Mouse (Mus musculus) cerebral cortex, adult 2 months (tissue): Measurements from ENCODE around the gene Kif13a.

Source experiments
- WGBS: fragments of 180-500 bp; shearing (Covaris S2); methylation state at CpG from one replicate; pipeline ENCODE4 v1.1.7; 2018; 5-methylcytosine and 5-hydroxymethylcytosine counted together

Kif13a gene

GRCm38 (mm10) chr13:46883381-46883780, 46.3 kb downstream of the Kif13a start:
- WGBS = 54% methylated on average over 10 of the region's 10 CpGs

DNA sequence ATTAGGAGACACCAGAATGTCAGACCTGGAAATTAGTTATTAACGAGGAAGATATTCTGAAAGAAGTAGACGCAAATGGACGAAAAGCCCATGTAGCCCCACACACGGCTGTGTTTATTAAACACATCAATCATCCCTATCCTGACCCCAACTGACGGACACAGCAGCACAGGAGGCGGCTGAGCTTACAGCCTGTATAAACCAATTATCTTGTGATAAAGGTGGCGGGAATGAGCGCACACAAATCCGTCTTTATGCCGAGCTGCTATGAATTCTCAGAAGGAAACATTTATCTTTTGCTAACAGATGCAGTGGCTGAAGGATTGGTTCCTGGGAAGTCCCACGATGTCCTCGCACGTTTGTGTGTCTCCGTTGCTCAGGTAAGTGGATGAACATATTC, 48.9 kb downstream of the Kif13a start:
- WGBS = 88% methylated on average over 14 of the region's 14 CpGs

GRCm38 (mm10) chr13:46880243-46880642, 49.4 kb downstream of the Kif13a start:
- WGBS = 93% methylated on average over 6 of the region's 6 CpGs

GRCm38 (mm10) chr13:46877049-46877448, 52.6 kb downstream of the Kif13a start:
- WGBS = 83% methylated on average over 4 of the region's 4 CpGs

GRCm38 (mm10) chr13:46875377-46875776, 54.3 kb downstream of the Kif13a start:
- WGBS = 59% methylated on average over 6 of the region's 6 CpGs

DNA sequence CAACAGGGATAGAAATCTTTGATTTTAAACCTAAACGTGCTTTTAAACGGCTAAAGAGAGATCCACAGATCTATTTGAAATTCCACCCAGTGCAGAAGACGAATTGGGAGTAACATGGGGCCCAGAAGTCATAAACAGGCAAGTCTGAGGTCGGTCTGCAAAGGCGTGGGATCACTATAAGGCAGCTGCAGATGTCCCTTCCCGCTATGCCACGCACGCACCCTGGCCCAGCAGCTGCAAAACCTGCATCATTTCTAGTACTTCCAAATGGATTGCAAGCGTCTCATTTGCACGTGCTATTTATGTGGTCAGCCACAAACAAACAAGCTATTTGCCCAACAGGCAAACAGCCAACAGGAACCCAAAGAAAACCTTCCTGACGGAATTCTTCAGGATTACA, 56.9 kb downstream of the Kif13a start:
- WGBS = 69% methylated on average over 11 of the region's 11 CpGs

DNA sequence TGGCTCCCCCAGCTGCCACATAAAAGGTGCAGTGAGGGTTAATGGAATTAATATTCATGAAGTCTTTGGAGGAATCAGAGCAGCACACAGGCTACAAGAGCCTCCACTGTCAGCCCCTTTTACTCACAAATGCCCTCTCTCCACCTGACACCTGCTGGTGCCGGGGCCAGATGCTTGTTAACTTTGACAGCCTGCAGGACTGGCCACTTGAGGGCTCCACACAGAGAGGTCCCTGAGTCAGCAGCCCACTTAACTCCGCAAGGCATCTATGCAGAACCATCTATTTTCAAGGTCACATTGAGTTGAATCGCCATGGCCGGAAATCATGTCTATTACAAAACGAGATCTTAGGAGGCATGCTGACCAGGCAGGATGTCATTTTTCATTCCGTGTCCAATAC, 57.5 kb downstream of the Kif13a start:
- 60% methylated on average over 6 of the region's 6 CpGs for WGBS

- WGBS = 74% methylated on average over 13 of the region's 13 CpGs
These were observed 60.2 kb downstream of the Kif13a start for GRCm38 (mm10) chr13:46869464-46869863.

- 80% methylated on average over 3 of the region's 3 CpGs for WGBS
These were observed 66.4 kb downstream of the Kif13a start for GRCm38 (mm10) chr13:46863169-46863748.

- 79% methylated on average over 2 of the region's 2 CpGs for WGBS
These were observed 69.8 kb downstream of the Kif13a start for GRCm38 (mm10) chr13:46859876-46860275.

DNA sequence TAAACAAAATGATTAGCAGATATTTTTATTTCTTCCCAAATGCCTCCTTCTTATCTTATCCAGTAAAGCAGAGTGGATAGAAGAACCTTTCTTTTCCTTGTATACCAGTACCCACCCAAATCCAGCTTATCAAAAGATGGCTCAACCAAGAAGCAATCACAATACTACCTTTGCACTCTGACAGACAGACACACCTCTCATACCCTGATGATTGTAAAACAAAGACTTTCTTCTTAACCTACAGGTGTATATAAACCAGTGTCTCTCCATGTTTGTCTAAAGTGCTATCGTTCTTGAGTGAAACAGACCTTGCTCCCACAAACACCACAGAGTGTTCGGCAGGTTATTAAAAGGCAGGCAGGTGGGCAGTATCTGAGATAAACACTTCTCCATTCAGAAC, 70.5 kb downstream of the Kif13a start:
- WGBS = 90% methylated on average over 2 of the region's 2 CpGs

DNA sequence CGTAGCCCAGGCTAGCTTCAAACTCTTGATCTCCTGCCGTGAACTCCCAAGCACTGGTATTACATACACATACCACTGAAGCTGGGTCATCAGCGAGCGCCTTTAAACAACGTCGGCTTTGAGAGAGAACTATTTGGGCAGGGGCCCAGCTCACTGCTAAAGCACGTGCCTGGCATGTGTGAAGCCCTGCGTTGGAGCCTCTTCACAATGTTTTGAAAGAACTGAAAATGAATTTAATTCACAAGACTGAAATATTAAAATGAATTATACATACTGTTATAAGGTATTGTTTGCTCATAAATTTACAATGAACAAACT, 70.9 kb downstream of the Kif13a start:
- 50% methylated on average over 8 of the region's 8 CpGs for whole genome bisulfite sequencing

- WGBS = 87% methylated on average over 8 of the region's 8 CpGs
These were observed 71.4 kb downstream of the Kif13a start for GRCm38 (mm10) chr13:46858143-46858834.

DNA sequence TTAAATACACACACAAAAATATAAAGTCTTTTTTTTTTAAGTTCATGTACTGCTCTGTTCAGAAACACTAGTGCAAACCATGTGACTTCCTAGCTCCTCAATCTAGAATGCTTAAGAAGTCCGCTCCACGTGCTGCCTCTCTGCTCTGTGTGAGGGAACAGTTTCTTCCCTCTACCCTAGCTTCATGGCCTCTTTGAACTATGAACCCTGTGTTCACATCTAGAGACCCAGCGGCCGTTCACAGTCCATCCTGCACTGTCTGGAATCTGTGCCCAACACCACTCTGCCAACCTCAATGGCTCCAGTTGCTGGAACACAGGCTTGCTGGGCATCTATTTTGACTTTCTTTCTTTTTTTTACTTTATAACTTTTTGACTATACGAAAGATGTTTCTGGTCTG, 75.2 kb downstream of the Kif13a start:
- 78% methylated on average over 5 of the region's 5 CpGs for WGBS

- WGBS = 98% methylated on average over 4 of the region's 4 CpGs
These were observed 77.2 kb downstream of the Kif13a start for GRCm38 (mm10) chr13:46852470-46852869.

- 87% methylated on average over 9 of the region's 9 CpGs for WGBS
These were observed 84.2 kb downstream of the Kif13a start for GRCm38 (mm10) chr13:46845456-46845855.

GRCm38 (mm10) chr13:46844561-46845235, 85.0 kb downstream of the Kif13a start:
- 53% methylated on average over 12 of the region's 12 CpGs for WGBS

DNA sequence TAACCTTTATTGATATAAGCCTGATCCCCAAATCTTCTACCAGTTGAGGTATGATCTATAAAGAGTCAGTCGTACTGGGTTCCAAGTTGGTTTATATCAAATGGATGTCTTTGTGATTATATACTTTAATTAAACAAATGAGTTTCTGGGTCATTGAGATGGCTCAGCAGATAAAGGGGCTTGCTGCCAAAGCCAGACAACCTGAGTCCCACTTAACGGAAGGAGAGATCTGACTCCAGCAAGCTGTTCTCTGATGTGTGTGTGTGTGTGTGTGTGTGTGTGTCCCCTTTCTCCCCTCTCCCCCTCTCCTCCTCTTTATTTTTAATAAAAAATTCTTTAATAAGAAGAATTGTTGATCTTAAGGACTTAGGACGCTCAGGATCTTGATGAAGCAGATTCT, 86.0 kb downstream of the Kif13a start:
- 84% methylated on average over 3 of the region's 3 CpGs for whole genome bisulfite sequencing

GRCm38 (mm10) chr13:46842185-46842584, 87.5 kb downstream of the Kif13a start:
- WGBS = 40% methylated on average over 8 of the region's 8 CpGs

- 92% methylated on average over 3 of the region's 3 CpGs for WGBS
These were observed 88.0 kb downstream of the Kif13a start for GRCm38 (mm10) chr13:46841668-46842067.

DNA sequence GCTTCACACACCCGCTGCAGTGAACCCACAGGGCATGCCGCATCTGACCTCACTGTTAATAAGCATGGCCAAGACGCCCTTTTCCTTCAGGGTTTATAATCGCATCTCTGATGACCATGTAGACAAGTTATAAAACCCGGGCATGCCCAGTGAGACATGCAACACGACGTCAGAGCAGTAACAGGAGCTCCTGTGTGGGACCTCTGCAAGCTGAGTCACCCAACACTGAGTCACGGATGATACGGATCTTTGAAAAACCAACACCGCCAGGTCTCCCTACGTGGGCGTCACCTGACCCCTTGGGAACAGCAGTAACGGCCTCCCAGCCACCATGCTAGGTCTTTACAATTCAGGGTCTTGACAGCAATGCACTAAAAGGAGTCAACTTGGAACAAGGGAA, 89.0 kb downstream of the Kif13a start:
- 91% methylated on average over 13 of the region's 13 CpGs for WGBS

DNA sequence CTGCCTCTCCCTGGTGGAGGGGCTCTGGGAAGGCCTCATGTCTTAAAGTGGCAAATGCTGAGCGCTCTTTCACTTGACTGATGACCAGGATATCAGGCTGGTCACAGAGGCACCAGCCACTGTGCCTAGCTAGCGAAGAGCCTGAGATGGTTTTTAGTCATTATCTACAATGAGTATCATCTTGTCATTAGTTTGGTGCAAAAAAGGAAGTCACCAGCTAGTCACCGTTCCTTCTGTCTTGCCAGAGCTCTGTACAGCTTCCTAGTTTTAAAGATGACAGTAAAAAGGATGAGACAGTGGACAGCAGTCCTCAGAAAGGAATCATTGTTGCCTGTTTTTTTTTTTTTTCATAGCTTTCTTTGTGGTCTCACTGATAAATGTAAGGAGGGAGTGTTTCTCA, 90.4 kb downstream of the Kif13a start:
- 90% methylated on average over 3 of the region's 3 CpGs for whole genome bisulfite sequencing

DNA sequence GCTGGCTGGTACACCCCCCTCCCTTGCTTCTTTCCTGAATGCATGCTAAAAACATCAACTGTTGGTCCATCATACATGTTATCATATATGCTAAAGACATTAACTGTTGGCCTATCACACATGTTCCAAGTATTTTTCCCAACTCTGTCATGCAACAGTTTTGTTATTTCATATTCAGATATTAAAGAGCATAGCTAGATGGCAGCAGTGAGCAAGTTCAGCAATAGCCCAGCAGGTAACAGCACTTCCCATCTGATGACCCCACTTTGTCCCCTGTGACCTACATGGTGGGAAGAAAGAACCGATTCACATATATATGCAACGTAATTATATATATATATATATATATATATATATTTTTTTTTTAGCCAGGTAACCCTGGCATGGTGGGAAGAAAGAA, 91.1 kb downstream of the Kif13a start:
- 51% methylated on average over 2 of the region's 2 CpGs for WGBS
